Mouse (Mus musculus) gastrocnemius, adult 8-10 months (tissue): ENCODE data around the gene Olfr330. TPM values are rescaled to one million over a fixed set of nuclear protein-coding genes. Genes with fewer than 3 reads are reported as not detected.
A peak's percentile ranks its signal among the peaks of the same experiment; 100 is the strongest.
"Not testable (repeated sequence)": the region's sequence is repeated elsewhere in the genome, so short reads cannot be mapped to it uniquely, and the experiment has no call there.

Experiments used
- DNase-seq, 2 experiments: peaks; one replicate each; pipeline ENCODE4 v3.0.0; 2022; ENCODE audit warnings: low spot score in 2 of 2
- total RNA-seq, 4 experiments: library from RNA; stranded (reverse); gene quantifications; 2 replicates each; pipeline ENCODE4 v1.2.4; 2022

The Olfr330 gene
- not detected for total RNA-seq

GRCm38 (mm10) chr11:58534736-58535135 is at the start of gene Olfr330:
Gene Olfr330 (minus strand): TSS chr11:58534836.
- not testable (repeated sequence) for DNase-seq

- DNase-seq: no peak
Measured at GRCm38 (mm10) chr11:58578636-58579035, 44.0 kb upstream of the Olfr330 start.

GRCm38 (mm10) chr11:58577430-58577829 is 42.8 kb upstream of the Olfr330 start, which contains the start of gene Olfr325:
Gene Olfr325 (plus strand): TSS chr11:58577730.
- no peak for DNase-seq

GRCm38 (mm10) chr11:58570405-58570804 is 35.8 kb upstream of the Olfr330 start, which contains the start of gene Olfr224:
Gene Olfr224 (minus strand): TSS chr11:58570553.
- DNase-seq: peak in 1 of 2 experiments; percentile 5

- no peak for DNase-seq
Measured at GRCm38 (mm10) chr11:58555536-58555935, 20.9 kb upstream of the Olfr330 start, which contains the start of gene Olfr328. Gene Olfr328 (minus strand): TSS chr11:58555636.

- no peak for DNase-seq
Measured at GRCm38 (mm10) chr11:58546322-58546721, 11.7 kb upstream of the Olfr330 start, which contains the start of gene Olfr329-ps. Gene Olfr329-ps (minus strand): TSS chr11:58546422.

- peak; percentile 12 to 20 for DNase-seq
Measured at GRCm38 (mm10) chr11:58519756-58520155, 14.9 kb downstream of the Olfr330 start.

GRCm38 (mm10) chr11:58518916-58519315 is 15.7 kb downstream of the Olfr330 start:
- DNase-seq: peak; percentile 72 to 79

GRCm38 (mm10) chr11:58509058-58509457 is 25.6 kb downstream of the Olfr330 start:
- not testable (repeated sequence) for DNase-seq

- not testable (repeated sequence) for DNase-seq
Measured at GRCm38 (mm10) chr11:58502472-58502871, 32.2 kb downstream of the Olfr330 start, which contains the start of gene Olfr331. Gene Olfr331 (minus strand): TSS chr11:58502572.

GRCm38 (mm10) chr11:58499290-58499689 is 35.3 kb downstream of the Olfr330 start:
- no peak for DNase-seq

- DNase-seq: no peak
Measured at GRCm38 (mm10) chr11:58498761-58499160, 35.9 kb downstream of the Olfr330 start.

- DNase-seq: no peak
Measured at GRCm38 (mm10) chr11:58492455-58492854, 42.2 kb downstream of the Olfr330 start, which contains the start of gene Olfr332. Gene Olfr332 (minus strand): TSS chr11:58492555.

Other genes with a start within 250 kb of the Olfr330 start
- gene Zfp692, start 227.8 kb downstream of the Olfr330 start, total RNA-seq: 1 to 10 TPM; 2.5 to 5.3 (median 3.1) TPM
- 10 to 100 TPM; 39.8 to 49.3 (median 40.6) TPM for gene Zfp672, start 204.5 kb downstream of the Olfr330 start, total RNA-seq
- gene Sh3bp5l, start 204.1 kb downstream of the Olfr330 start, total RNA-seq: 10 to 100 TPM; 22.1 to 27.2 (median 24.4) TPM
- not detected for gene Lypd8, start 155.8 kb downstream of the Olfr330 start, total RNA-seq
- gene 1810065E05Rik, start 113.7 kb downstream of the Olfr330 start, total RNA-seq: not detected
- not detected for gene Gm12253, start 102.3 kb downstream of the Olfr330 start, total RNA-seq
- not detected for gene Lypd9, start 81.9 kb downstream of the Olfr330 start, total RNA-seq
- gene Olfr30, start 72.6 kb downstream of the Olfr330 start, total RNA-seq: not detected
- gene Olfr332, start 42.3 kb downstream of the Olfr330 start, total RNA-seq: not detected
- not detected for gene Olfr331, start 32.3 kb downstream of the Olfr330 start, total RNA-seq
- not detected for gene Olfr329-ps, start 11.6 kb upstream of the Olfr330 start, total RNA-seq
- not detected for gene Olfr328, start 20.8 kb upstream of the Olfr330 start, total RNA-seq
- not detected for gene Olfr224, start 35.7 kb upstream of the Olfr330 start, total RNA-seq
- not detected for gene Olfr325, start 42.9 kb upstream of the Olfr330 start, total RNA-seq
- not detected for gene Olfr324, start 60.3 kb upstream of the Olfr330 start, total RNA-seq
- not detected for gene 2210407C18Rik, start 81.2 kb upstream of the Olfr330 start, total RNA-seq
- gene Olfr323, start 95.7 kb upstream of the Olfr330 start, total RNA-seq: not detected
- not detected for gene Trim58, start 105.6 kb upstream of the Olfr330 start, total RNA-seq
- not detected for gene Olfr322, start 123.9 kb upstream of the Olfr330 start, total RNA-seq
- gene Olfr320, start 146.3 kb upstream of the Olfr330 start, total RNA-seq: not detected
- not detected for gene Olfr319, start 164.3 kb upstream of the Olfr330 start, total RNA-seq
- gene Olfr318, start 189.2 kb upstream of the Olfr330 start, total RNA-seq: not detected
- not detected for gene Olfr317, start 204.4 kb upstream of the Olfr330 start, total RNA-seq
- not detected for gene Olfr316, start 217.9 kb upstream of the Olfr330 start, total RNA-seq
- not detected for gene Olfr315, start 238.4 kb upstream of the Olfr330 start, total RNA-seq
- not detected for gene Olfr314, start 248.1 kb upstream of the Olfr330 start, total RNA-seq